Mouse (Mus musculus): ENCODE measurements around the gene Dpp10. TPM values are rescaled to one million over a fixed set of nuclear protein-coding genes. Genes with fewer than 3 reads are reported as not detected.

The Dpp10 gene
- polyA plus RNA-seq, 1 experiment from 2014 or later: 0.09 TPM

GRCm38 (mm10) chr1:123801206-123801605 is 244.2 kb downstream of the Dpp10 start:
- Histone ChIP-seq H3K4me1 (no peaks in the 10 kb centered on the region), H3K4me3 (no peak overlapping the region), H3K36me3 (no peaks in the 10 kb centered on the region), H3K27me3 (ENCODE audit: low read depth, poor library complexity, severe bottlenecking) (no peaks in the 10 kb centered on the region), H3K9me3 (replicated peaks) (no peaks in the 10 kb centered on the region), H3K27ac (no peak overlapping the region)
- WGBS: 19% methylated on average over 1 of the region's 1 CpGs
- no peak for DNase-seq (ENCODE audit: low spot score)

- Histone ChIP-seq H3K27ac (no peak overlapping the region), H3K36me3 (no peaks in the 10 kb centered on the region), H3K4me3 (no peak overlapping the region), H3K27me3 (ENCODE audit: low read depth, poor library complexity, severe bottlenecking) (no peaks in the 10 kb centered on the region), H3K4me1 (no peaks in the 10 kb centered on the region), H3K9me3 (replicated peaks) (no peaks in the 10 kb centered on the region)
- WGBS: 91% methylated on average over 2 of the region's 2 CpGs
- DNase-seq (ENCODE audit: low spot score): no peak
These were observed 279.8 kb downstream of the Dpp10 start for GRCm38 (mm10) chr1:123765511-123765910.

- Histone ChIP-seq H3K4me3 (no peak overlapping the region), H3K27me3 (ENCODE audit: low read depth, poor library complexity, severe bottlenecking) (no peaks in the 10 kb centered on the region), H3K36me3 (no peaks in the 10 kb centered on the region), H3K4me1 (no peaks in the 10 kb centered on the region), H3K9me3 (replicated peaks) (no peaks in the 10 kb centered on the region), H3K27ac (no peak overlapping the region)
- 86% methylated on average over 3 of the region's 3 CpGs for WGBS
- no peak for DNase-seq (ENCODE audit: low spot score)
These were observed 283.1 kb downstream of the Dpp10 start for GRCm38 (mm10) chr1:123762272-123762671.

GRCm38 (mm10) chr1:123756055-123756454 is 289.3 kb downstream of the Dpp10 start:
- Histone ChIP-seq H3K36me3 (no peaks in the 10 kb centered on the region), H3K4me1 (no peaks in the 10 kb centered on the region), H3K27ac (no peak overlapping the region), H3K4me3 (no peak overlapping the region), H3K9me3 (replicated peaks) (no peaks in the 10 kb centered on the region), H3K27me3 (ENCODE audit: low read depth, poor library complexity, severe bottlenecking) (no peaks in the 10 kb centered on the region)
- DNase-seq (ENCODE audit: low spot score): no peak

GRCm38 (mm10) chr1:123707292-123707691 is 338.1 kb downstream of the Dpp10 start:
- no peaks in the 10 kb centered on the region for H3K4me1 ChIP-seq
- no peaks in the 10 kb centered on the region for H3K27me3 ChIP-seq (ENCODE audit: low read depth, poor library complexity, severe bottlenecking)
- no peaks in the 10 kb centered on the region for H3K36me3 ChIP-seq
- no peak for DNase-seq (ENCODE audit: low spot score)
- WGBS: 76% methylated on average over 3 of the region's 3 CpGs
- no peak overlapping the region for H3K27ac ChIP-seq
- H3K4me3 ChIP-seq: no peak overlapping the region
- H3K9me3 ChIP-seq (replicated peaks): no peaks in the 10 kb centered on the region

GRCm38 (mm10) chr1:123658409-123658808 is 386.9 kb downstream of the Dpp10 start:
- Histone ChIP-seq H3K4me1 (no peaks in the 10 kb centered on the region), H3K4me3 (no peak overlapping the region), H3K27ac (no peak overlapping the region), H3K27me3 (ENCODE audit: low read depth, poor library complexity, severe bottlenecking) (no peaks in the 10 kb centered on the region), H3K9me3 (replicated peaks) (no peaks in the 10 kb centered on the region), H3K36me3 (no peaks in the 10 kb centered on the region)
- 78% methylated on average over 2 of the region's 2 CpGs for WGBS
- DNase-seq (ENCODE audit: low spot score): no peak

GRCm38 (mm10) chr1:123656607-123657006 is 388.8 kb downstream of the Dpp10 start:
- H3K9me3 ChIP-seq (replicated peaks): no peaks in the 10 kb centered on the region
- H3K4me1 ChIP-seq: no peaks in the 10 kb centered on the region
- DNase-seq (ENCODE audit: low spot score): no peak
- no peak overlapping the region for H3K27ac ChIP-seq
- no peaks in the 10 kb centered on the region for H3K27me3 ChIP-seq (ENCODE audit: low read depth, poor library complexity, severe bottlenecking)
- no peak overlapping the region for H3K4me3 ChIP-seq
- WGBS: 77% methylated on average over 3 of the region's 3 CpGs
- H3K36me3 ChIP-seq: no peaks in the 10 kb centered on the region

GRCm38 (mm10) chr1:123637897-123638296 is 407.5 kb downstream of the Dpp10 start:
- 94% methylated on average over 1 of the region's 1 CpGs for WGBS

GRCm38 (mm10) chr1:123628268-123628667 is 417.1 kb downstream of the Dpp10 start:
- DNase-seq (ENCODE audit: low spot score): no peak
- Histone ChIP-seq H3K36me3 (no peaks in the 10 kb centered on the region), H3K27me3 (ENCODE audit: low read depth, poor library complexity, severe bottlenecking) (no peaks in the 10 kb centered on the region), H3K4me1 (no peaks in the 10 kb centered on the region), H3K4me3 (no peak overlapping the region), H3K27ac (no peak overlapping the region), H3K9me3 (replicated peaks) (no peaks in the 10 kb centered on the region)
- WGBS: 91% methylated on average over 3 of the region's 3 CpGs

More at GRCm38 (mm10) chr1:123637897-123638296, 407.5 kb downstream of the Dpp10 start:
- H3K36me3 ChIP-seq: no peaks in the 10 kb centered on the region
- no peak overlapping the region for H3K4me3 ChIP-seq
- DNase-seq (ENCODE audit: low spot score): no peak
- H3K27me3 ChIP-seq (ENCODE audit: low read depth, poor library complexity, severe bottlenecking): no peaks in the 10 kb centered on the region
- no peaks in the 10 kb centered on the region for H3K9me3 ChIP-seq (replicated peaks)
- H3K4me1 ChIP-seq: no peaks in the 10 kb centered on the region
- no peak overlapping the region for H3K27ac ChIP-seq

- no peak for DNase-seq (ENCODE audit: low spot score)
- Histone ChIP-seq H3K9me3 (replicated peaks) (no peaks in the 10 kb centered on the region), H3K36me3 (no peaks in the 10 kb centered on the region), H3K27me3 (ENCODE audit: low read depth, poor library complexity, severe bottlenecking) (no peaks in the 10 kb centered on the region), H3K4me1 (no peaks in the 10 kb centered on the region), H3K4me3 (no peak overlapping the region), H3K27ac (no peak overlapping the region)
These were observed 460.5 kb downstream of the Dpp10 start for GRCm38 (mm10) chr1:123584857-123585256.

GRCm38 (mm10) chr1:123580112-123580511 is 465.2 kb downstream of the Dpp10 start:
- Histone ChIP-seq H3K36me3 (no peaks in the 10 kb centered on the region), H3K27ac (no peak overlapping the region), H3K27me3 (ENCODE audit: low read depth, poor library complexity, severe bottlenecking) (no peaks in the 10 kb centered on the region), H3K9me3 (replicated peaks) (no peaks in the 10 kb centered on the region), H3K4me1 (no peaks in the 10 kb centered on the region), H3K4me3 (no peak overlapping the region)
- 98% methylated on average over 2 of the region's 2 CpGs for WGBS
- DNase-seq (ENCODE audit: low spot score): no peak

- Histone ChIP-seq H3K27me3 (ENCODE audit: low read depth, poor library complexity, severe bottlenecking) (no peaks in the 10 kb centered on the region), H3K36me3 (no peaks in the 10 kb centered on the region), H3K4me3 (no peak overlapping the region), H3K4me1 (no peaks in the 10 kb centered on the region), H3K9me3 (replicated peaks) (no peaks in the 10 kb centered on the region), H3K27ac (no peak overlapping the region)
- no peak for DNase-seq (ENCODE audit: low spot score)
- WGBS: 95% methylated on average over 1 of the region's 1 CpGs
These were observed 471.6 kb downstream of the Dpp10 start for GRCm38 (mm10) chr1:123573713-123574112.

GRCm38 (mm10) chr1:123542496-123542895 is 502.9 kb downstream of the Dpp10 start:
- H3K4me1 ChIP-seq: no peaks in the 10 kb centered on the region
- H3K27ac ChIP-seq: no peak overlapping the region
- WGBS: 86% methylated on average over 1 of the region's 1 CpGs
- no peaks in the 10 kb centered on the region for H3K27me3 ChIP-seq (ENCODE audit: low read depth, poor library complexity, severe bottlenecking)
- H3K4me3 ChIP-seq: no peak overlapping the region
- no peaks in the 10 kb centered on the region for H3K36me3 ChIP-seq
- H3K9me3 ChIP-seq (replicated peaks): no peaks in the 10 kb centered on the region
- DNase-seq (ENCODE audit: low spot score): no peak

GRCm38 (mm10) chr1:123467729-123468128 is 577.6 kb downstream of the Dpp10 start:
- H3K4me3 ChIP-seq: no peak overlapping the region
- 70% methylated on average over 1 of the region's 1 CpGs for WGBS
- H3K27ac ChIP-seq: no peak overlapping the region
- H3K36me3 ChIP-seq: no peaks in the 10 kb centered on the region
- H3K9me3 ChIP-seq (replicated peaks): no peaks in the 10 kb centered on the region
- H3K4me1 ChIP-seq: no peaks in the 10 kb centered on the region
- no peak for DNase-seq (ENCODE audit: low spot score)
- no peaks in the 10 kb centered on the region for H3K27me3 ChIP-seq (ENCODE audit: low read depth, poor library complexity, severe bottlenecking)

Measured in limb, embryonic 10.5 days (tissue).